ENCODE assay signal across 24 mouse cellular contexts in genomic region chrX:11250155-11250554, GRCm38 (mm10). TPM values are rescaled to one million over a fixed set of nuclear protein-coding genes. Genes with fewer than 3 reads are reported as not detected.
DNase-seq lines count a peak whose midpoint lies in the region; ATAC-seq and TF ChIP-seq lines count a peak whose summit lies in the region.
"Had no signal": no experiment of that assay in that cellular context is flagged by ENCODE, and none has a peak within 500 bp of the region (broad histone marks: within the 10 kb centered on the region; RNA-seq: fewer than 3 reads in every experiment).

No protein-coding gene starts in this region.

- H3K27me3 ChIP-seq in hindbrain, embryonic 10.5 days (ENCODE audit: insufficient read depth, poor library complexity, severe bottlenecking) = peaks cover 41% of the 10 kb centered on the region
- H3K27me3 ChIP-seq in hindbrain, embryonic 12.5 days = peaks cover 5% of the 10 kb centered on the region; the same call in 1 of the 2 replicates
- H3K27me3 ChIP-seq in midbrain, postnatal 0 days (ENCODE audit: insufficient read depth, low read length) = no peaks in the 10 kb centered on the region
- H3K27me3 ChIP-seq in midbrain, embryonic 13.5 days = no peaks in the 10 kb centered on the region
- H3K27me3 ChIP-seq in forebrain, embryonic 16.5 days (replicated peaks; ENCODE audit: control insufficient read depth, insufficient read depth, low read length) = no peaks in the 10 kb centered on the region
- peaks cover 3% of the 10 kb centered on the region; the same call in 1 of the 2 replicates for H3K27me3 ChIP-seq in heart, embryonic 12.5 days (replicated peaks)
- H3K27me3 ChIP-seq: midbrain, embryonic 15.5 days; neural tube, embryonic 13.5 days had no signal

- H3K4me1 ChIP-seq in hindbrain, embryonic 10.5 days (replicated peaks) = peaks cover 13% of the 10 kb centered on the region
- peaks cover 4% of the 10 kb centered on the region; the same call in 1 of the 2 replicates for H3K4me1 ChIP-seq in hindbrain, embryonic 12.5 days
- H3K4me1 ChIP-seq in midbrain, postnatal 0 days (ENCODE audit: insufficient read depth, low read length) = no peaks in the 10 kb centered on the region
- 0 out of 2 replicates have a peak, but pooled peaks cover 14% of the 10 kb centered on the region for H3K4me1 ChIP-seq in midbrain, embryonic 13.5 days (replicated peaks)
- no peaks in the 10 kb centered on the region; the same call in 1 of the 2 replicates for H3K4me1 ChIP-seq in forebrain, embryonic 16.5 days (replicated peaks; ENCODE audit: control insufficient read depth, insufficient read depth, low read length)
- H3K4me1 ChIP-seq in heart, embryonic 12.5 days (replicated peaks) = 0 out of 2 replicates have a peak, but pooled peaks cover 4% of the 10 kb centered on the region
- H3K4me1 ChIP-seq: midbrain, embryonic 15.5 days had no signal

- H3K9me3 ChIP-seq in hindbrain, embryonic 10.5 days = no peaks in the 10 kb centered on the region
- no peaks in the 10 kb centered on the region for H3K9me3 ChIP-seq in hindbrain, embryonic 12.5 days (replicated peaks)
- no peaks in the 10 kb centered on the region for H3K9me3 ChIP-seq in midbrain, postnatal 0 days (ENCODE audit: low read length)
- H3K9me3 ChIP-seq in midbrain, embryonic 13.5 days = no peaks in the 10 kb centered on the region
- no peaks in the 10 kb centered on the region for H3K9me3 ChIP-seq in forebrain, embryonic 16.5 days (ENCODE audit: control insufficient read depth, low read length)
- no peaks in the 10 kb centered on the region for H3K9me3 ChIP-seq in heart, embryonic 12.5 days (replicated peaks)
- H3K9me3 ChIP-seq: limb, embryonic 12.5 days; midbrain, embryonic 15.5 days; neural tube, embryonic 13.5 days had no signal

- no peak overlapping the region; the same call in 1 of the 2 replicates for H3K4me2 ChIP-seq in hindbrain, embryonic 12.5 days (replicated peaks)
- no peak overlapping the region for H3K4me2 ChIP-seq in midbrain, postnatal 0 days (ENCODE audit: low read depth, low read length, poor library complexity, severe bottlenecking)
- H3K4me2 ChIP-seq in midbrain, embryonic 13.5 days (replicated peaks) = no peak overlapping the region
- H3K4me2 ChIP-seq in forebrain, embryonic 16.5 days (ENCODE audit: low read length) = peak overlapping the region; percentile 4; the same call in 1 of the 2 replicates
- H3K4me2 ChIP-seq in heart, embryonic 12.5 days = no peak overlapping the region
- H3K4me2 ChIP-seq: limb, embryonic 12.5 days; midbrain, embryonic 15.5 days; neural tube, embryonic 13.5 days had no signal

- no peak overlapping the region for H3K9ac ChIP-seq in hindbrain, embryonic 12.5 days
- H3K9ac ChIP-seq in midbrain, postnatal 0 days (replicated peaks; ENCODE audit: low read length, poor library complexity, severe bottlenecking) = no peak overlapping the region
- no peak overlapping the region for H3K9ac ChIP-seq in midbrain, embryonic 13.5 days (replicated peaks)
- no peak overlapping the region for H3K9ac ChIP-seq in forebrain, embryonic 16.5 days (replicated peaks; ENCODE audit: low read depth, low read length)
- no peak overlapping the region for H3K9ac ChIP-seq in heart, embryonic 12.5 days
- H3K9ac ChIP-seq: limb, embryonic 12.5 days; liver, embryonic 14.5 days; midbrain, embryonic 15.5 days; neural tube, embryonic 13.5 days had no signal

- H3K36me3 ChIP-seq in hindbrain, embryonic 10.5 days = no peaks in the 10 kb centered on the region
- no peaks in the 10 kb centered on the region for H3K36me3 ChIP-seq in hindbrain, embryonic 12.5 days
- H3K36me3 ChIP-seq in midbrain, postnatal 0 days (ENCODE audit: insufficient read depth, low read length) = no peaks in the 10 kb centered on the region
- no peaks in the 10 kb centered on the region for H3K36me3 ChIP-seq in midbrain, embryonic 13.5 days
- no peaks in the 10 kb centered on the region for H3K36me3 ChIP-seq in forebrain, embryonic 16.5 days (ENCODE audit: control insufficient read depth, insufficient read depth)
- H3K36me3 ChIP-seq in heart, embryonic 12.5 days = no peaks in the 10 kb centered on the region
- H3K36me3 ChIP-seq: limb, embryonic 12.5 days; midbrain, embryonic 15.5 days; neural tube, embryonic 13.5 days had no signal

- ATAC-seq in hindbrain, embryonic 12.5 days (ENCODE audit: low FRiP score) = no peak
- ATAC-seq in midbrain, postnatal 0 days (ENCODE audit: low FRiP score) = no peak
- ATAC-seq in midbrain, embryonic 13.5 days = no peak
- ATAC-seq in forebrain, embryonic 16.5 days = peak; percentile 58
- ATAC-seq in heart, embryonic 12.5 days (ENCODE audit: insufficient number of reproducible peaks, low FRiP score) = no peak
- ATAC-seq: lung, postnatal 0 days; midbrain, embryonic 15.5 days had no signal

- TF ChIP-seq CTCF in midbrain, postnatal 0 days (IDR thresholded peaks at IDR 0.05) = no peak

- DNase-seq in hindbrain, embryonic 10.5 days (ENCODE audit: low spot score) = peak; percentile 5
- peak; percentile 20 for DNase-seq in midbrain, postnatal 0 days (ENCODE audit: low spot score)
- DNase-seq in retina, postnatal 1 day = peak; percentile 71
- DNase-seq in layer of hippocampus, adult 11-12 months (ENCODE audit: low spot score) = no peak
- DNase-seq: B cell, adult 2 months; cerebellum, adult 2 months; right cerebral cortex, adult 18-20 months had no signal

- H3K27ac ChIP-seq in hindbrain, embryonic 10.5 days = no peak overlapping the region
- H3K27ac ChIP-seq in hindbrain, embryonic 12.5 days = no peak overlapping the region
- no peak overlapping the region for H3K27ac ChIP-seq in midbrain, postnatal 0 days (ENCODE audit: low read depth, low read length)
- no peak overlapping the region for H3K27ac ChIP-seq in midbrain, embryonic 13.5 days
- no peak overlapping the region for H3K27ac ChIP-seq in forebrain, embryonic 16.5 days (ENCODE audit: low read length)
- no peak overlapping the region for H3K27ac ChIP-seq in heart, embryonic 12.5 days (ENCODE audit: poor library complexity, severe bottlenecking)
- H3K27ac ChIP-seq: limb, embryonic 12.5 days; liver, embryonic 14.5 days; midbrain, embryonic 15.5 days; neural tube, embryonic 13.5 days had no signal

- 34% methylated on average over 12 of the region's 12 CpGs for whole genome bisulfite sequencing in hindbrain, embryonic 10.5 days
- 28% methylated on average over 12 of the region's 12 CpGs for WGBS in hindbrain, embryonic 12.5 days
- 32% methylated on average over 12 of the region's 12 CpGs for WGBS in midbrain, postnatal 0 days
- WGBS in midbrain, embryonic 13.5 days = 29% methylated on average over 12 of the region's 12 CpGs
- WGBS in forebrain, embryonic 16.5 days = 20% methylated on average over 12 of the region's 12 CpGs
- 26% methylated on average over 12 of the region's 12 CpGs for WGBS in heart, embryonic 12.5 days

- no peak overlapping the region for H3K4me3 ChIP-seq in hindbrain, embryonic 10.5 days
- no peak overlapping the region for H3K4me3 ChIP-seq in hindbrain, embryonic 12.5 days
- no peak overlapping the region for H3K4me3 ChIP-seq in midbrain, postnatal 0 days (ENCODE audit: low read depth, low read length)
- no peak overlapping the region for H3K4me3 ChIP-seq in midbrain, embryonic 13.5 days (replicated peaks)
- no peak overlapping the region for H3K4me3 ChIP-seq in forebrain, embryonic 16.5 days (replicated peaks; ENCODE audit: low read length)
- H3K4me3 ChIP-seq in heart, embryonic 12.5 days = no peak overlapping the region
- H3K4me3 ChIP-seq: limb, embryonic 12.5 days; midbrain, embryonic 15.5 days; neural tube, embryonic 13.5 days had no signal

RNA-seq across cellular contexts. Expression of gene H2al1a, which starts 48.9 kb away (rescaled TPM):
- not detected in 2 replicates for polyA plus RNA-seq in hindbrain, embryonic 10.5 days (2016; fragmentation: Nextera tagmentation; extraction: Ambion mirVana)
- polyA plus RNA-seq in hindbrain, embryonic 12.5 days (2016; fragmentation: Nextera tagmentation; extraction: Ambion mirVana) = not detected in 2 replicates
- total RNA-seq in midbrain, postnatal 0 days (2014; rRNA removed) = not detected in 2 replicates
- polyA plus RNA-seq in midbrain, postnatal 0 days (2015; fragmentation: Nextera tagmentation; extraction: Ambion mirVana) = not detected in 2 replicates
- polyA plus RNA-seq in midbrain, embryonic 13.5 days (2015; fragmentation: Nextera tagmentation; extraction: Ambion mirVana) = not detected in 2 replicates
- not detected in 2 replicates for polyA plus RNA-seq in forebrain, embryonic 16.5 days (2015; fragmentation: Nextera tagmentation; extraction: Ambion mirVana)
- not detected in 2 replicates for polyA plus RNA-seq in heart, embryonic 12.5 days (2016; fragmentation: Nextera tagmentation; extraction: Ambion mirVana)
- total RNA-seq: gastrocnemius, adult 18-20 months; granulocyte monocyte progenitor cell, adult 5-6 weeks; left cerebral cortex, adult 8-10 months had no signal
- polyA plus RNA-seq: cerebellum, adult 2 months; embryonic facial prominence, embryonic 11.5 days; heart, embryonic 14.5 days; kidney, embryonic 14.5 days; limb, embryonic 12.5 days; liver, embryonic 14.5 days; lung, postnatal 0 days; midbrain, embryonic 15.5 days; neural tube, embryonic 13.5 days; spleen, adult 2 months had no signal

RNA-seq across cellular contexts. Expression of gene H2al1b, which starts 52.1 kb away (rescaled TPM):
- not detected in 2 replicates for polyA plus RNA-seq in hindbrain, embryonic 10.5 days (2016; fragmentation: Nextera tagmentation; extraction: Ambion mirVana)
- polyA plus RNA-seq in hindbrain, embryonic 12.5 days (2016; fragmentation: Nextera tagmentation; extraction: Ambion mirVana) = not detected in 2 replicates
- total RNA-seq in midbrain, postnatal 0 days (2014; rRNA removed) = not detected in 2 replicates
- polyA plus RNA-seq in midbrain, postnatal 0 days (2015; fragmentation: Nextera tagmentation; extraction: Ambion mirVana) = not detected in 2 replicates
- not detected in 2 replicates for polyA plus RNA-seq in midbrain, embryonic 13.5 days (2015; fragmentation: Nextera tagmentation; extraction: Ambion mirVana)
- not detected in 2 replicates for polyA plus RNA-seq in forebrain, embryonic 16.5 days (2015; fragmentation: Nextera tagmentation; extraction: Ambion mirVana)
- polyA plus RNA-seq in heart, embryonic 12.5 days (2016; fragmentation: Nextera tagmentation; extraction: Ambion mirVana) = not detected in 2 replicates
- total RNA-seq: gastrocnemius, adult 18-20 months; granulocyte monocyte progenitor cell, adult 5-6 weeks; left cerebral cortex, adult 8-10 months had no signal
- polyA plus RNA-seq: cerebellum, adult 2 months; embryonic facial prominence, embryonic 11.5 days; heart, embryonic 14.5 days; kidney, embryonic 14.5 days; limb, embryonic 12.5 days; liver, embryonic 14.5 days; lung, postnatal 0 days; midbrain, embryonic 15.5 days; neural tube, embryonic 13.5 days; spleen, adult 2 months had no signal

RNA-seq across cellular contexts. Expression of gene H2al1c, which starts 55.3 kb away (rescaled TPM):
- polyA plus RNA-seq in hindbrain, embryonic 10.5 days (2016; fragmentation: Nextera tagmentation; extraction: Ambion mirVana) = not detected in 2 replicates
- not detected in 2 replicates for polyA plus RNA-seq in hindbrain, embryonic 12.5 days (2016; fragmentation: Nextera tagmentation; extraction: Ambion mirVana)
- not detected in 2 replicates for total RNA-seq in midbrain, postnatal 0 days (2014; rRNA removed)
- not detected in 2 replicates for polyA plus RNA-seq in midbrain, postnatal 0 days (2015; fragmentation: Nextera tagmentation; extraction: Ambion mirVana)
- not detected in 2 replicates for polyA plus RNA-seq in midbrain, embryonic 13.5 days (2015; fragmentation: Nextera tagmentation; extraction: Ambion mirVana)
- not detected in 2 replicates for polyA plus RNA-seq in forebrain, embryonic 16.5 days (2015; fragmentation: Nextera tagmentation; extraction: Ambion mirVana)
- not detected in 2 replicates for polyA plus RNA-seq in heart, embryonic 12.5 days (2016; fragmentation: Nextera tagmentation; extraction: Ambion mirVana)
- total RNA-seq: gastrocnemius, adult 18-20 months; granulocyte monocyte progenitor cell, adult 5-6 weeks; left cerebral cortex, adult 8-10 months had no signal
- polyA plus RNA-seq: cerebellum, adult 2 months; embryonic facial prominence, embryonic 11.5 days; heart, embryonic 14.5 days; kidney, embryonic 14.5 days; limb, embryonic 12.5 days; liver, embryonic 14.5 days; lung, postnatal 0 days; midbrain, embryonic 15.5 days; neural tube, embryonic 13.5 days; spleen, adult 2 months; testis, adult 2 months had no signal

RNA-seq across cellular contexts. Expression of gene H2al1d, which starts 58.5 kb away (rescaled TPM):
- polyA plus RNA-seq in hindbrain, embryonic 10.5 days (2016; fragmentation: Nextera tagmentation; extraction: Ambion mirVana) = not detected in 2 replicates
- polyA plus RNA-seq in hindbrain, embryonic 12.5 days (2016; fragmentation: Nextera tagmentation; extraction: Ambion mirVana) = not detected in 2 replicates
- total RNA-seq in midbrain, postnatal 0 days (2014; rRNA removed) = not detected in 2 replicates
- polyA plus RNA-seq in midbrain, postnatal 0 days (2015; fragmentation: Nextera tagmentation; extraction: Ambion mirVana) = not detected in 2 replicates
- not detected in 2 replicates for polyA plus RNA-seq in midbrain, embryonic 13.5 days (2015; fragmentation: Nextera tagmentation; extraction: Ambion mirVana)
- polyA plus RNA-seq in forebrain, embryonic 16.5 days (2015; fragmentation: Nextera tagmentation; extraction: Ambion mirVana) = not detected in 2 replicates
- polyA plus RNA-seq in heart, embryonic 12.5 days (2016; fragmentation: Nextera tagmentation; extraction: Ambion mirVana) = not detected in 2 replicates
- total RNA-seq: gastrocnemius, adult 18-20 months; granulocyte monocyte progenitor cell, adult 5-6 weeks; left cerebral cortex, adult 8-10 months had no signal
- polyA plus RNA-seq: cerebellum, adult 2 months; embryonic facial prominence, embryonic 11.5 days; heart, embryonic 14.5 days; kidney, embryonic 14.5 days; limb, embryonic 12.5 days; liver, embryonic 14.5 days; lung, postnatal 0 days; midbrain, embryonic 15.5 days; neural tube, embryonic 13.5 days; spleen, adult 2 months; testis, adult 2 months had no signal
